Mouse (Mus musculus) megakaryocyte, embryonic 14.5 days (primary cell): ENCODE measurements around the gene Ackr3. TPM values are rescaled to one million over a fixed set of nuclear protein-coding genes. Genes with fewer than 3 reads are reported as not detected.

Experiments used
- H3K27me3 ChIP-seq: replicated peaks from 2 replicates; pipeline ENCODE3; 2012; ENCODE audit warnings: inconsistent platforms
- H3K36me3 ChIP-seq: replicated peaks from 2 replicates; pipeline ENCODE3; 2012; ENCODE audit warnings: low read length, inconsistent platforms, mixed read lengths
- H3K4me1 ChIP-seq: 2 replicates; pipeline ENCODE4 v1.6.1; 2012; ENCODE audit warnings: inconsistent platforms
- H3K4me3 ChIP-seq: replicated peaks from 2 replicates; pipeline ENCODE3; 2012; ENCODE audit warnings: moderate library complexity, mild to moderate bottlenecking, inconsistent platforms
- H3K9me3 ChIP-seq: 2 replicates; pipeline ENCODE4 v1.6.1; 2012; ENCODE audit warnings: inconsistent platforms
- FLI1 ChIP-seq: IDR thresholded peaks from 2 replicates; pipeline ENCODE4 v1.6.1; 2012; ENCODE audit warnings: low read length, inconsistent platforms, mixed read lengths
- GATA1 ChIP-seq: IDR thresholded peaks from 3 replicates; pipeline ENCODE4 v1.6.1; 2012; ENCODE audit warnings: mixed read lengths, low read length, inconsistent platforms, borderline replicate concordance
- polyA plus RNA-seq: library from polyadenylated mRNA; stranded (reverse); fragments of >175 nt; gene quantifications from 2 replicates; pipeline ENCODE4 v1.2.3, GENCODE M21; 2012; ENCODE audit warnings: low replicate concordance; ENCODE audit not compliant: insufficient read depth

Ackr3 gene
- polyA plus RNA-seq, 1 experiment: 0.13 TPM

DNA sequence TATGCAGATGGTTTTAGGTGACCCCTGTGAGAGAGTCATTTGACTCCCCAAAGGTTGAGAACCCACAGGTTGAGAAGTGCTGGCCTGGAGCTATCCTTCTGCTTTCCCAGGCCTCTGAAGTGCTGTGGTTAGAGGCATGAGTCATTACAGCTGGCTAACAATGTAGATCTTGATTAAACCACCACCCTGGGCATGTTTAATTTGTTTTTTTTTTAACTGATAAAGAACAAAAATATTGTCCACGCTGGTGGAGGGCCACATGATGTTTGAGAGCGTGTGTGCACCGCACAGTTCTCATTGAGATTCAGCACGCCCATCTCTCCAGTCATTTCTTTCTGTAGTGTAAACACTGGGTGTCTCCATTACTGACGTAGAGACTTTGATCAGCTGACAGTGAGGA, 25.8 kb upstream of the Ackr3 start:
- Histone ChIP-seq H3K36me3 (no peaks in the 10 kb centered on the region), H3K27me3 (peaks cover 3% of the 10 kb centered on the region), H3K4me3 (no peak overlapping the region), H3K4me1 (no peaks in the 10 kb centered on the region), H3K9me3 (no peaks in the 10 kb centered on the region)
- no peak for TF ChIP-seq FLI1
- TF ChIP-seq GATA1: no peak

DNA sequence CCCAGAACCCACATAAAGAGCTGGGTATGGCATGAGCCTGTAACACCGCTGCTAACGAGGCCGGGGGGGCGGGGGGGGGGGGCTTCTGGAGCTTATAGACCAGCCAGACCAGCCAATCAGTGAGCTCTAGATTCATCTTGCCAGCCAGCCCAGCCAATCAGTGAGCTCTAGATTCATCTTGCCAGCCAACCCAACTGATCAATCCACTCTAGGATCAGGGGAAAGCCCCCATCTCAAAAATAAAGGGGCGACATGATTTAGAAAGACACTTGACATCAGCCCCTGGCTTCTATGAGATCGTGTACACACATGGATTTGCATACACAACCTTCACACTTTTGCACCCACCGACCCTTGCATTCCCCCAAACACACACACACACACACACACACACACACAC, 23.3 kb upstream of the Ackr3 start:
- Histone ChIP-seq H3K9me3 (no peaks in the 10 kb centered on the region), H3K4me1 (no peaks in the 10 kb centered on the region)
- TF ChIP-seq FLI1: no peak
- TF ChIP-seq GATA1: no peak

DNA sequence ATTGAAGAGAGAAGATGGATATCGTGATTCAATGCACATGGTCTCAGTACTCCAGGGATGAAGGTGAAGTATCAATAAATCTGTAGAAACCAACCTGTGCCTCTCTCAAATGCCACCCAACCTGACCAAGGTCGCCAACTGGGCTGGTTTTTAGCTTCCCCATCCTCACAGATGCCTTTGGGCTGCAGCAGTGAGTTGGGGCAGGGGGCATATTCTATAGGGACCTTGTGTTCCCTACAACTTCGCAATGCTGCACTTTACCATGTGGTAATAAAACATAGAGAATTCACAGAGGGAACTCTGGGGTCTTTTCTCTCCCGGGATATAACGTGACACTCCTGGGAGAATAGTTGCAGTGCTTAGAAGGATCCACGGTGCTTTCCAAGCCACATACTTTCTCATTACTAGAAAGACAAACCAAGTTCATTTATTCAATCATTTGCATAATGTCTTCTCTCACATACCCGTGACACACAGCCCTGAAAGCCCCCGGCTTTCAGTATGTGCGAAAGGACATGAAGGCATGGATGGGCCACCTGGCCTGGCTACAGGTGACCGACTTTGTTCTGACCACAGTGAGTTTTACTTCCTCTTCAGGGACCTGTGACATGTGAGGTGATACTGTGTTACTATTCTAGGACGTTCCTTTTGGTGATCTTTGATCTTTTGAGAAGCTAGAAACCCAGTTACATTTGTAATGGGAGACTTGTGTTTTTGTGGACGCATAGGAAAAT, 22.6 kb upstream of the Ackr3 start:
- peaks cover 6% of the 10 kb centered on the region for H3K27me3 ChIP-seq
- peaks cover 3% of the 10 kb centered on the region; the same call in 1 of the 2 replicates for H3K9me3 ChIP-seq
- H3K4me3 ChIP-seq: no peak overlapping the region
- TF ChIP-seq GATA1: no peak
- no peak for TF ChIP-seq FLI1
- H3K4me1 ChIP-seq: no peaks in the 10 kb centered on the region
- H3K36me3 ChIP-seq: no peaks in the 10 kb centered on the region

More for the DNA sequence above, 23.3 kb upstream of the Ackr3 start:
- Histone ChIP-seq H3K27me3 (peaks cover 3% of the 10 kb centered on the region), H3K36me3 (no peaks in the 10 kb centered on the region), H3K4me3 (no peak overlapping the region)

- H3K27me3 ChIP-seq: peaks cover 7% of the 10 kb centered on the region
- TF ChIP-seq FLI1: no peak
- TF ChIP-seq GATA1: no peak
- H3K4me1 ChIP-seq: no peaks in the 10 kb centered on the region
- H3K4me3 ChIP-seq: no peak overlapping the region
- no peaks in the 10 kb centered on the region for H3K36me3 ChIP-seq
- peaks cover 15% of the 10 kb centered on the region; the same call in 1 of the 2 replicates for H3K9me3 ChIP-seq
Observed at GRCm38 (mm10) chr1:90182521-90182920, 21.3 kb upstream of the Ackr3 start.

- peaks cover 20% of the 10 kb centered on the region for H3K9me3 ChIP-seq
- peaks cover 7% of the 10 kb centered on the region for H3K27me3 ChIP-seq
- peaks cover 4% of the 10 kb centered on the region; the same call in 1 of the 2 replicates for H3K4me1 ChIP-seq
- TF ChIP-seq FLI1 (no peak), GATA1 (no peak)
- no peaks in the 10 kb centered on the region for H3K36me3 ChIP-seq
- no peak overlapping the region for H3K4me3 ChIP-seq
Observed at GRCm38 (mm10) chr1:90183602-90184001, 20.2 kb upstream of the Ackr3 start.

- TF ChIP-seq FLI1 (no peak), GATA1 (no peak)
- H3K4me3 ChIP-seq: peak overlapping the region; percentile 17
- peaks cover 4% of the 10 kb centered on the region; the same call in 1 of the 2 replicates for H3K4me1 ChIP-seq
- H3K27me3 ChIP-seq: peaks cover 7% of the 10 kb centered on the region
- H3K36me3 ChIP-seq: no peaks in the 10 kb centered on the region
- peaks cover 27% of the 10 kb centered on the region for H3K9me3 ChIP-seq
Observed at GRCm38 (mm10) chr1:90186173-90186572, 17.6 kb upstream of the Ackr3 start.

GRCm38 (mm10) chr1:90186874-90187273, 16.9 kb upstream of the Ackr3 start:
- Histone ChIP-seq H3K4me1 (peaks cover 4% of the 10 kb centered on the region; the same call in 1 of the 2 replicates), H3K4me3 (no peak overlapping the region), H3K27me3 (peaks cover 7% of the 10 kb centered on the region), H3K36me3 (no peaks in the 10 kb centered on the region), H3K9me3 (peaks cover 27% of the 10 kb centered on the region)
- TF ChIP-seq GATA1 (no peak), FLI1 (no peak)

DNA sequence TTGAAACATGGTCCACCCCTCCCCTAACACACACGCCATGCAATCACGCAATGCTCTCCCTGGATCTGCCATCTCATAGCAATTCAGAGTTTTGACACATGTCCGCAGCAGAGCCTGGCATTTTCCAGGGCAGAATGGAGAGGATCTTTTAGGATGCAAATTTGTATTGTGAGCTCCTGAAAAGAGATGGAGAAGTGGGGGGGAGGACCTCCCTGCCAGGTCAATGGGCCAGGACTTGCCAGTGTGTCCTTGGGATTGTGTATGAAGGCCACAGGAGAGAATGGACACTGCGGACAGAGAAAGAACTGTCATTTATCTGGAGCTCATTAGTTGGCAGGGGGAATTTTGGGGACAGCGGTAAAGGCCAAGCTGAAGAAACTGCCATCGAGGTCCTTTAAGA, 14.7 kb upstream of the Ackr3 start:
- H3K36me3 ChIP-seq: no peaks in the 10 kb centered on the region
- H3K4me1 ChIP-seq: peaks cover 4% of the 10 kb centered on the region; the same call in 1 of the 2 replicates
- no peak for TF ChIP-seq FLI1
- no peak for TF ChIP-seq GATA1
- peaks cover 5% of the 10 kb centered on the region for H3K27me3 ChIP-seq
- peaks cover 27% of the 10 kb centered on the region for H3K9me3 ChIP-seq
- no peak overlapping the region for H3K4me3 ChIP-seq

DNA sequence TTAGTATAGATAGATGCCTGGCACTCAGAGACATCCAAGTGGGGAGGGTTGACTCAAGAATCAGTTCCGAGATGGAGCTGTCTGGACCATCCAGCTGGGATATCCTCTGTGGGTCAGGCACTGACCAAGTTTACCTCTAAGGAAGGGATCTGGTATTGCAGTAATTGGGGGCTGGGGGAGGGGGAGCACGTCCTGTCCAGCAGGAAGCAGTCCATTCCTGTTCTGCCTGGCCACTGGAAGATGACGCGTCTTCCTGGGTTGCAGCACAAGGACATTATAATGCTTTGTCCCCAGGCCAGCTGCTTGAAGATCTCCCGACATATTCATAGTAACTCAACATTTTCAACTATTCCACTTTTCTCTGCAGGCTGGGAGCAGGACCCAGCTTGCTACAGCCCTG, 2.5 kb upstream of the Ackr3 start:
- Histone ChIP-seq H3K36me3 (no peaks in the 10 kb centered on the region), H3K4me3 (no peak overlapping the region), H3K27me3 (peaks cover 40% of the 10 kb centered on the region), H3K4me1 (peaks cover 5% of the 10 kb centered on the region), H3K9me3 (peaks cover 3% of the 10 kb centered on the region; the same call in 1 of the 2 replicates)
- TF ChIP-seq FLI1: no peak
- TF ChIP-seq GATA1: no peak

- peaks cover 5% of the 10 kb centered on the region for H3K4me1 ChIP-seq
- H3K36me3 ChIP-seq: no peaks in the 10 kb centered on the region
- TF ChIP-seq FLI1 (no peak), GATA1 (no peak)
- no peak overlapping the region for H3K4me3 ChIP-seq
- peaks cover 40% of the 10 kb centered on the region for H3K27me3 ChIP-seq
- peaks cover 3% of the 10 kb centered on the region; the same call in 1 of the 2 replicates for H3K9me3 ChIP-seq
Observed at GRCm38 (mm10) chr1:90201655-90202054, 2.1 kb upstream of the Ackr3 start.
